Mouse (Mus musculus) kidney, postnatal 10 days (tissue): Measurements from ENCODE around the gene Acox3.

Experiments
- DNase-seq: peaks from one replicate; pipeline ENCODE4 v3.0.0; 2021; ENCODE audit warnings: mixed read lengths

Gene Acox3

DNA sequence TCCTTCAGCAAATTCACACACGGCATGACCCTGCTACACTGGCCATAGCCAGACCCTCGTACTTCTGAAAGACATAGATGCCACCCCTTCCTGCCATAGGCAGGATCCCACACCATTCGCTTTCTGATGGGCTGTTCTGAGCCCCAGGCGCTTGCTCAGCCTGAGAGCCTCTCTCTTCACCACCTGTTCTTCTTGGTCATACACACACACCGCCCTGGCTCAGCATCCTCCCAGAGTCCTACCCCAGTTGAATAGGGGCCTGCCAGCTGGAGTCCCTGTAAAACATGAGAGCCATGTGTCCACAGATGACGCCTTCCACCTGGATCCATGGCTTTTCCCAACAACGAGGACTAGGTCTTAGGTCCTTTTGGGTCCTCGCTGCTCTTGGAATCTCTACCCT lies 29.9 kb downstream of the Acox3 start:
- no peak for DNase-seq

DNA sequence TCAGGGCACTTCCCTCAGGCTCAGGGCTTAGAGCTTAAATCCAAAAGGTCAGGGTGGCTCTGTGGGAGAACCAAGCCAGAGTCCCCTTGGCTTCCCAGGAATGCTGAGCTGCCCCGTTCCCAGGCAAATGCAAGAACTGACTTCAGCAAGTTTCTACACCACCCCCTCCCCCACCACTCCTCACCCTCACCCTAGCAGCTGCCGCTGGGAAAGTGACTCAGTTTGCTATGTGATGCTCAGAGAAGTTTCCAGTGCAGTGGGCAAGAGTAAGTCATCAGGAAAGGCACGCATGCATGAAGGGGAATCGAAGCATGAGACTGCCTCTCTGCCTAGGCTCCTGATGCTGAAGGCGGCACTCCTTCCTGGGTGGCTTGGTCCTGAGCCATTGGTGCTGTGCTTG lies 34.1 kb downstream of the Acox3 start:
- peak; percentile 59 for DNase-seq

DNA sequence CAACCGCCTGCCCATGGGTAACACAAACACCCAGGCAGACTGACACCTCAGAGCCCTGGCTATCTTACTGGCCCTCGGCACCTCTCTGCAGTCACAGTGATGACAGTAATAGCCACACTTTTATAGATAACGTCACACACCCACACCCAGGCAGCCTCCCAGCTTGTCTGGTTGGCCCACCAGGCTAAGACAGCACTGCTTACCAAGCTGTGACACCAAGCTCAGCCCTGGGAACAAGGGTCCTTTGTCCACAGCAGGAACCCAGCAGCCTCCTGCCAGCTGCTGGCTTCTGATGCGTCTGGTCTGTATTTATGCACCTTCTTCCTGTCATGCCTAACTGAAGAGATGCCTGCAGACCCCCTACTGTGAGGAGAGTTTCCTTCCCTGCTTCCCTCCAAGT lies 38.3 kb downstream of the Acox3 start:
- no peak for DNase-seq

GRCm38 (mm10) chr5:35623831-35624230 lies 41.0 kb downstream of the Acox3 start:
- DNase-seq: no peak

GRCm38 (mm10) chr5:35624751-35625239 lies 42.0 kb downstream of the Acox3 start:
- peak; percentile 67 for DNase-seq

GRCm38 (mm10) chr5:35626408-35626807 lies 43.6 kb downstream of the Acox3 start:
- DNase-seq: no peak

- DNase-seq: no peak
Observed at GRCm38 (mm10) chr5:35627307-35627840, 44.5 kb downstream of the Acox3 start.

- peak; percentile 79 for DNase-seq
Observed at GRCm38 (mm10) chr5:35628685-35629084, 45.8 kb downstream of the Acox3 start.

GRCm38 (mm10) chr5:35629333-35629732 lies 46.5 kb downstream of the Acox3 start:
- DNase-seq: no peak

DNA sequence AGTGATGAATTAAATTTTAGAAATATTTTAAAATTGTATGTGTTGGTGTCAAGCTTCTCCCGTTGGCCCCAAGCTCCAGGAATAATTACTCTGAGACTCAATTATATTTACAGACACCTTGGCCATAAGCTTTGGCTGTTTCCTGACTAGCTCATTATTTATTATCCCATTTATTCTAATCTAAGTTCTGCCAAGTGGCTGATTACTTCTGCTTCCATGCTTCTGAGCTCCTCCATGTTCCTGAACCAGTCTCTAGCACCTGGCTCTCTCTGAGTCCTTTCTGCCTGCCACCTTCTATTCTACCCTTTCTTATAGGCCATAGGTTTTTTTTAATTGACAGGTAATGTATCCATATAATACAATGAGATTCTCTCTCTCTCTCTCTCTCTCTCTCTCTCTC lies 47.9 kb downstream of the Acox3 start:
- no peak for DNase-seq

DNA sequence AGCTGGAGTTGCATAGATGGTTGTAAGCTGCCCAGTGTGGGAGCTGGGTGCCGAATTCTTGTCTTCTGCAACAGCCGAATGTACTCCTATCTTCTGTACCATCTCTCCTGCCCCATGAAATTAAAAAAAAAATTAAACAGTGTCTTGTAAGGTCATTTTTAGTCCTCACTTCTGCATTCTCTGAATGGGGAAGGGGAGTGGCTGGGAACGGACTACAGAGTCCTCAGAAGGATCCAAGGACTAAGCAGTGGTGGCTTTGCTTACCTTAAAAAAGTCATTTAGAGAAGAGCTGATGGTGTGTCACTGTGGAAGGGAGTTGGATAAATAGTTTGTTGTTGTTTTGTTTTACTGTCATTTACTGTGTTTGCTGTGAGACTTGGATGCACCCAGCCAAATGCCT lies 48.4 kb downstream of the Acox3 start:
- no peak for DNase-seq

GRCm38 (mm10) chr5:35631755-35632154 lies 48.9 kb downstream of the Acox3 start:
- DNase-seq: no peak

- no peak for DNase-seq
Observed at GRCm38 (mm10) chr5:35632841-35633240, 50.0 kb downstream of the Acox3 start.

- no peak for DNase-seq
Observed at GRCm38 (mm10) chr5:35636016-35636415, 53.2 kb downstream of the Acox3 start.

- peak; percentile 85 for DNase-seq
Observed at GRCm38 (mm10) chr5:35641961-35642584, 59.2 kb downstream of the Acox3 start.

DNA sequence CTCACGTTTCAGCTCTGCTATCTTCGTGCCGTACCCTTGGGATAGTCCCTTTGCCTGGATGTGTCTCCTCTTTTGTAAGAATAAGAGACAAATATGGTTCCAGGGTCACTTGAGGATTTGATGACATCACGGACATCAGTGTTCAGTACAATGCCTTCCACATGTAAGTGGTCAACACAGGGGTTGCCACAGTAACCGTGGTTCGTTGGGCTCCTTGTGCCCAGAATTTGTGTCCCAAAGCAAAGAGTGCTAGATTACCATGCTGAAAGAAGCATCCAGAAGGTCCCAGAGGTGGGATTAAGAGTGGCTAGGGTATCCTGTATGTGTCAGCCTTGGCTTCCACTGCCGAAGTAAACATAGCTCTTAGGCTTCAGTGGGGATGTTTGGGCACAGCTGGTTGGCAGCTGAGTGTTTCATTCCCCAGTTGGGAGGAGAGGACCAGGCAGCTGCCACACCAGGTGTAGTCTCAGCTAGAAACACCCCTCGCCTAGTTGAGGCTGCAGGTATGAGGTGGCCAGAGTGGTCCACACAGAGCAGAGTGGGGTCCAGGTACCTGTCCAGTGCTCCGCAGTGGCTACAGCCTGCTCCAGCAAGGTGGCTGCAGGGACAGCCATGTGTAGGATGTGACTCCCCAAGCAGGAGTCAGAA lies 60.7 kb downstream of the Acox3 start:
- DNase-seq: no peak

GRCm38 (mm10) chr5:35644082-35644481 lies 61.2 kb downstream of the Acox3 start:
- DNase-seq: no peak

GRCm38 (mm10) chr5:35645938-35646493 lies 63.2 kb downstream of the Acox3 start:
- DNase-seq: no peak

DNA sequence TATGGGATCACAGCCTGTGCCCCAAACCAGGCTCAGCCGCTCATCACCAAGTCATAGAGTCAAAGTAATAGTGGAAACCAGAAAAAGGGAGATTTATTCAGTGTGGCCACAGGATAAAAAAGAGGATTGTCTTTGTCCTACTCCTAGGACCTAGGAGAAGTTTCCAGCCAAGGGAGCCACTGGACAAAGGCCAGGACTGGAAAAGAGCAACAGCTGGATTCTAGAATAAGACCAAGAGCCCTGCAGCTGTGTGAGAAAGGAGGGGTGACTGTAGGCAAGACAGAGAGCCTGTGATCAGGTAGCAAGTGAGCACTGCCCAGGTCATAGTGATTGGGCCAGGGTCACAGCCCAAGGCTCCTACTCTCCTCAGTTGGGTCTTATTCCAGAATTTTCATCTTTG lies 64.1 kb downstream of the Acox3 start:
- peak; percentile 71 for DNase-seq

DNA sequence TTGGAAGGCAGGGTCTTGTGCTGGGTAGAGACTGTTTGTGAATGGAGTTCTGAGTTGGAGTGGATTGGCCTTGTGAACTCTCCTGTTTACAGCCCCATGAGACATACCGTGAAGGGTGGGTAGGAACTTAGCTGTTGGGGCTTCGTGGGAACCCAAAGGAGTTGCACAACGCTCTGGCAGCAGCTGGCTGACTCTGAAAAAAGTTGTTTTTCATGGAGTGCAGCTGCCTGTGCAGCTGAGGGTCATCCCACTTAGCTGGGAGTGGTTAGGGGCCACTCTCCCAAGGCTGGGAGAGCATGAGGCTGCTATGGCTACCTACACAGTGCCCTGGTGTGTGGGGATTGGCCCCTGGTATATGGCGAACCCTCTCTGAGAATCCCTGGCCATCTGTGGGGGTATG lies 64.7 kb downstream of the Acox3 start:
- peak; percentile 54 for DNase-seq

DNA sequence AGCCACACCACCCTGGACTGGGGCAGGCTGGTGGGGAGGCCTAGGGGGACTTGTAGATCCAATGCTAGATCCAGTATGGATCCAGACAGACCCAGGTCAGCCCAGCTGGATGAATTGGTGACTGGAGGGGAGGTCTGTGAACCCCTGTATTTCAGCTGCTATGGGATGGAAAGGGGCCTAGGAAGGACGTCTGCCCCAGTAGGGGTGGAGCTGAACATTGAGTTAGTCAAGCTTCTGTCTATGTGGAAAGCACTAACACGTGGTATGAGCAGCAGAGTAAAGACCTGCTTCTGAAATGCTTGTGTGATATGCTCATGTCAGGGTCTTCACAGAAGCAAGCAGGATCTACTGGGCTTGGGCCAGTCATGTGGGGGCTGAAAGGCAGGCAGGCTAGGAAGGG lies 65.4 kb downstream of the Acox3 start:
- no peak for DNase-seq

DNA sequence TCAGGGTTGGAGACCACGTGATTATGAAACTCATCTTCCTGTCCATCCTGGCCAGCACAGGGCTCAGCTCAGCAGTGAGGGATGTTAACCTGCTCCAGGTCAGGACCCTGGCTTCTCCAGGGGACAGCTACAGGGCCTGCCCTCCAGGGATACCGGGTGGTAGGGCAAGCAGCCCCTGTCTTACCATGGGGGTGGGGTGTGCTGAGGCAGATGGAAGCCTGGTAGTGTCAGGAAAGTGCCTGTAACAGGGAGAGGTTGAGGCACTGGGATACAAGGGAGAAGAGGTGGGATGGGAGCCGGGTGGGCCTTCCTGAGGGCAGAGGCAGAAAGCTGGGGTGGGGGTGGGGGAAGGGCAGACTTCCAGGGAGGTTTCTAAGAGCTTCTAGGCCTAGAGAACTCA lies 69.5 kb downstream of the Acox3 start:
- DNase-seq: no peak

DNA sequence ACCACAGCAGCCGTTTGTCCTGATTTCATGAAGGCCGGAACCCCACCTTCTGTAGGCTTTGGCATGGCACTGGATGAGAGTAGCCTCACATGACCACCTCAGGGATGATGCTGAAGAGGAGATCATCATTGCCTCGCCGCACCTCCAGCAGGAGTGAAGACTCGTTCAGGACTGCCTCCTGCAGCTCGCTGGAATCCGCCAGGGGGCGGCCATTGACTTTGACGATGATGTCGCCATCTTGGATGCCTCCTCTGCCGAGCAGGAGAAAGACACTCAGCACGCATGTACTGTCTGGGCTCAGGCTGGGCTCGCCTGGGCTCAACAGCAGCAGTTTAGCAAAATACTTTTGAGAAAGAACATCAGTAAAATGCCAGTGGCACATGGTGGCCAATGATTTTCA lies 70.0 kb downstream of the Acox3 start:
- no peak for DNase-seq

DNA sequence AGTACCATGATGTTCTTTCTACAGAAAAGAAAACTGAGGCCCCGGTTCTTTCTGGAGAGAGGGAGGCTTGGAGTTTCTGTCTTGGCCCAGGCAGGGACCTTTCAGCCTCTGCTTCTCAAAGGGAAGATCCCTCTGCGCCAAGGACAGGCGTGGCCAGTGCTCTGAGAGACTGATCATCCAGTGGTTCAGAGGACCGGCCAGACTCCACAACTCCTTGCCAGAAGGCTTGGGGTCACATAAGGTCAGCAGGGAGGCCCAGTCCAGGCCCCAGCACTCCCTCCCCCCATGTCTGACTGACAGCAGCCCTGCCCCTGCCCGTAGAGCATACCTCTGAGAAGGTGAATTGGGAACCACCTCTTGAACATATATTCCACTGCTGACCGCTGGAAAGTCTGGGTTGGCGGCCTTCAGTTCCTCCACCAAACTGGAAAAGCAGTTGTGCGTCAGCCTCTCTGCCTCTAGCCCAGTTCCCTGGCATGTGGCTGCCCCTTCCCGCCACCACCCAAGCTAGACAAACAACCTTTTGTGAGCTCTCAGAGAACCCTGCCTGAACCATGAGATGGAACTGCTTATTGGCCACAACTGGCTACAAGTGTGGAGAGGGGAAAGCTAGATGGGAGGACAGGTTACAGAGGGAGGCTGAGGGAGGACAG lies 71.0 kb downstream of the Acox3 start:
- no peak for DNase-seq
